Mouse (Mus musculus): ENCODE measurements around the gene Il1rap. TPM values are rescaled to one million over a fixed set of nuclear protein-coding genes. Genes with fewer than 3 reads are reported as not detected.

Gene Il1rap
- total and polyA plus RNA-seq, 2 experiments from 2014 or later, result 10.6 to 15.5 TPM

GRCm38 (mm10) chr16:26691294-26691693 is 109.8 kb downstream of the Il1rap start:
- Histone ChIP-seq H3K4me3 (ENCODE audit: low read length) (no peak overlapping the region), H3K27ac (no peak overlapping the region), H3K4me1 (ENCODE audit: insufficient read depth, low read length) (no peaks in the 10 kb centered on the region), H3K27me3 (ENCODE audit: insufficient read depth, low read length) (no peaks in the 10 kb centered on the region), H3K9ac (replicated peaks; ENCODE audit: low read length) (no peak overlapping the region), H3K36me3 (ENCODE audit: insufficient read depth, low read length) (no peaks in the 10 kb centered on the region), H3K9me3 (ENCODE audit: low read length) (no peaks in the 10 kb centered on the region), H3K4me2 (ENCODE audit: low read depth, low read length) (no peak overlapping the region)
- TF ChIP-seq CTCF (IDR thresholded peaks at IDR 0.05; ENCODE audit: low read depth), result no peak
- DNase-seq (ENCODE audit: low spot score) (no peak), ATAC-seq (no peak)
- WGBS, result 73% methylated on average over 11 of the region's 11 CpGs

GRCm38 (mm10) chr16:26698076-26698475 is 116.6 kb downstream of the Il1rap start:
- H3K4me3 ChIP-seq (ENCODE audit: low read length), result no peak overlapping the region
- H3K27me3 ChIP-seq (ENCODE audit: insufficient read depth, low read length), result no peaks in the 10 kb centered on the region
- no peak overlapping the region for H3K27ac ChIP-seq
- 75% methylated on average over 4 of the region's 4 CpGs for WGBS
- H3K9ac ChIP-seq (replicated peaks; ENCODE audit: low read length), result no peak overlapping the region
- H3K9me3 ChIP-seq (ENCODE audit: low read length), result no peaks in the 10 kb centered on the region
- no peak overlapping the region for H3K4me2 ChIP-seq (ENCODE audit: low read depth, low read length)
- H3K4me1 ChIP-seq (ENCODE audit: insufficient read depth, low read length), result no peaks in the 10 kb centered on the region
- ATAC-seq, result no peak
- DNase-seq (ENCODE audit: low spot score), result no peak
- no peak for TF ChIP-seq CTCF (IDR thresholded peaks at IDR 0.05; ENCODE audit: low read depth)
- no peaks in the 10 kb centered on the region for H3K36me3 ChIP-seq (ENCODE audit: insufficient read depth, low read length)

- WGBS, result 81% methylated on average over 8 of the region's 8 CpGs
- ATAC-seq (no peak), DNase-seq (ENCODE audit: low spot score) (no peak)
- Histone ChIP-seq H3K9ac (replicated peaks; ENCODE audit: low read length) (no peak overlapping the region), H3K4me2 (ENCODE audit: low read depth, low read length) (no peak overlapping the region), H3K27me3 (ENCODE audit: insufficient read depth, low read length) (no peaks in the 10 kb centered on the region), H3K36me3 (ENCODE audit: insufficient read depth, low read length) (no peaks in the 10 kb centered on the region), H3K27ac (no peak overlapping the region), H3K4me3 (ENCODE audit: low read length) (no peak overlapping the region), H3K4me1 (ENCODE audit: insufficient read depth, low read length) (no peaks in the 10 kb centered on the region), H3K9me3 (ENCODE audit: low read length) (no peaks in the 10 kb centered on the region)
- no peak for TF ChIP-seq CTCF (IDR thresholded peaks at IDR 0.05; ENCODE audit: low read depth)
Observed at GRCm38 (mm10) chr16:26700440-26701103, 119.1 kb downstream of the Il1rap start.

DNA sequence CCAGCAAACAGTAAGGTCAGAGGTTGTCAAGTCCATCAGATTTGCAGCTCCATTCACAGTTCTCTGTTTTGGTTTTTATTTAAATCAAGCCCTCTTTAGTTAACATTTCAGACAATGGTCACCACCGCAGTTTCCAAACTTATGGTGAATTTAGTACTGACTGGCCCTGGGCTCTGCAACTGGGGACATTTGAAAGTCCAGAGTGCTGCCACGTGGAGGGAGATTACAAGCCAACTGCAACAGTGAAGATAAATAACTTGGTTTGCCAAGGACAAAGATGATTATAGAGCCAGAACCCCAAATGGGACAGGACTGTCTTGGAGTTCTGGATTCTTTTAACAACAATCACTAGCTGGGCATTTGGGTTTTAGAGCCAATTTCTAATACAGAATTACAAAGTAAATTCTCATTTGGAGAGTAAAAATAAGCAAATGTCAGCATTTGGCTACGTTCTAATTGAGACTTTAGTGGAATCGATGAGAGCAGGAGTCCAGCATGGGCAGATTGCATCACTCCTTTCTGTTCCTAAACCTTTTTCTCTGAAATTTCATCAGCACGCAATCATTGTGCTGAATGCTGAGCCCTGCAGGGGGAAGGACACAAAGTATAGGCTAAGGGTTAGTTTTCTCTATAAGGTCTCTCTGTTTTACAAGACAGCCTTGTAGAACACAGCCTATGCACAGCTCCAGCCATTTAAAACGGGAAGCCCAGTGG is 124.3 kb downstream of the Il1rap start:
- H3K4me1 ChIP-seq (ENCODE audit: insufficient read depth, low read length), result no peaks in the 10 kb centered on the region

GRCm38 (mm10) chr16:26706503-26706902 is 125.0 kb downstream of the Il1rap start:
- DNase-seq (ENCODE audit: low spot score) (no peak), ATAC-seq (no peak)
- 77% methylated on average over 2 of the region's 2 CpGs for WGBS
- Histone ChIP-seq H3K9me3 (ENCODE audit: low read length) (no peaks in the 10 kb centered on the region), H3K27me3 (ENCODE audit: insufficient read depth, low read length) (no peaks in the 10 kb centered on the region), H3K9ac (replicated peaks; ENCODE audit: low read length) (no peak overlapping the region), H3K27ac (no peak overlapping the region), H3K4me1 (ENCODE audit: insufficient read depth, low read length) (no peaks in the 10 kb centered on the region), H3K4me3 (ENCODE audit: low read length) (no peak overlapping the region), H3K4me2 (ENCODE audit: low read depth, low read length) (no peak overlapping the region), H3K36me3 (ENCODE audit: insufficient read depth, low read length) (no peaks in the 10 kb centered on the region)
- TF ChIP-seq CTCF (IDR thresholded peaks at IDR 0.05; ENCODE audit: low read depth), result no peak

More for the DNA sequence above, 124.3 kb downstream of the Il1rap start:
- 73% methylated on average over 6 of the region's 6 CpGs for WGBS
- Histone ChIP-seq H3K27me3 (ENCODE audit: insufficient read depth, low read length) (no peaks in the 10 kb centered on the region), H3K4me2 (ENCODE audit: low read depth, low read length) (no peak overlapping the region), H3K9ac (replicated peaks; ENCODE audit: low read length) (no peak overlapping the region), H3K27ac (no peak overlapping the region), H3K36me3 (ENCODE audit: insufficient read depth, low read length) (no peaks in the 10 kb centered on the region), H3K4me3 (ENCODE audit: low read length) (no peak overlapping the region), H3K9me3 (ENCODE audit: low read length) (no peaks in the 10 kb centered on the region)
- TF ChIP-seq CTCF (IDR thresholded peaks at IDR 0.05; ENCODE audit: low read depth), result no peak
- ATAC-seq (no peak), DNase-seq (ENCODE audit: low spot score) (no peak)

DNA sequence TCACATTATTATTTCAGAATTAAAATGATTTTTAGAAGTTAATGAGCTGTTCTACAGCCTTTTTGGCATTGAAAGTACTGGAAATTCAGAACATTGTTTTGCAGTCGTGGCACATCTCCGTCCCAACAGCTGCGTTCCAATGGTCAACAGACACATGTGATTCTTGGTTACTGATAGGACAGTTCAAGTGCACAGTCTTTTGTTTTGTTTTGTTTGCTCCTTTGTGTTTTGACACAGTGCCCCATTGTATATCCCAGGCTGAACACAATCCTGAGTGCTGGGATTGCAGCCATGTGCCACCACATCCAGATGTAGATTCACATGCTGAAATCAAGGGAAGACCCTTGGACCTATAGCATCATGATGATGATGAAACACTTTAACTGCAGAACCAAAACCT is 129.4 kb downstream of the Il1rap start:
- Histone ChIP-seq H3K36me3 (ENCODE audit: insufficient read depth, low read length) (no peaks in the 10 kb centered on the region), H3K9me3 (ENCODE audit: low read length) (no peaks in the 10 kb centered on the region), H3K27ac (no peak overlapping the region), H3K27me3 (ENCODE audit: insufficient read depth, low read length) (no peaks in the 10 kb centered on the region), H3K4me2 (ENCODE audit: low read depth, low read length) (no peak overlapping the region), H3K4me1 (ENCODE audit: insufficient read depth, low read length) (no peaks in the 10 kb centered on the region), H3K9ac (replicated peaks; ENCODE audit: low read length) (no peak overlapping the region), H3K4me3 (ENCODE audit: low read length) (no peak overlapping the region)
- TF ChIP-seq CTCF (IDR thresholded peaks at IDR 0.05; ENCODE audit: low read depth), result no peak
- DNase-seq (ENCODE audit: low spot score) (no peak), ATAC-seq (no peak)
- 85% methylated on average over 3 of the region's 3 CpGs for WGBS

Data from hindbrain, postnatal 0 days (tissue).